Mouse (Mus musculus): ENCODE results near the gene Enpp3. TPM values are rescaled to one million over a fixed set of nuclear protein-coding genes. Genes with fewer than 3 reads are reported as not detected.

Gene Enpp3
- polyA plus RNA-seq (2014; fragmentation: Illumina TruSeq; extraction: RNeasy Lipid Tissue Mini Kit (QIAGEN cat#74804); ENCODE audit: low read depth, low replicate concordance), result 3.9 TPM

DNA sequence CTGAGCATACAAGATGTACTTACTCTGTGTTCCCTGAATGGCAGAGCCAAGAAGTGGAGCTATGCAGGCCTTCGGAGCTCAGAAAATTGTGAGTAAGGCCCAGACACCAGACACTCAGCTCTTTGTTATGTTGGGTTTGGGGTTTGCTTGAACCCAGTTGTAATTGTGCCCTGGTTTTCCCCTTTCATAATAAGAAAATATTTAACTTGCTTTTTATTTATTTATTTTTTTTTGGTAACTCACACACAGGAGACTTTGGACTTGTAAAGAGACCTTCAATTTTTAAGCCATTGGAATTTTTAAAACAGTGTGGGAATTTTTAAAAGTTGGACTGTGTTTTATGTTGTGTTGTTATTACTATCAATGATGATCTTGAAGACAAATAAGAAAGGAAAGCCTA, at the start of gene Enpp3:
Gene Enpp3, minus strand, starts transcription at position 148 of the 400 bp plus-strand sequence.

DNA sequence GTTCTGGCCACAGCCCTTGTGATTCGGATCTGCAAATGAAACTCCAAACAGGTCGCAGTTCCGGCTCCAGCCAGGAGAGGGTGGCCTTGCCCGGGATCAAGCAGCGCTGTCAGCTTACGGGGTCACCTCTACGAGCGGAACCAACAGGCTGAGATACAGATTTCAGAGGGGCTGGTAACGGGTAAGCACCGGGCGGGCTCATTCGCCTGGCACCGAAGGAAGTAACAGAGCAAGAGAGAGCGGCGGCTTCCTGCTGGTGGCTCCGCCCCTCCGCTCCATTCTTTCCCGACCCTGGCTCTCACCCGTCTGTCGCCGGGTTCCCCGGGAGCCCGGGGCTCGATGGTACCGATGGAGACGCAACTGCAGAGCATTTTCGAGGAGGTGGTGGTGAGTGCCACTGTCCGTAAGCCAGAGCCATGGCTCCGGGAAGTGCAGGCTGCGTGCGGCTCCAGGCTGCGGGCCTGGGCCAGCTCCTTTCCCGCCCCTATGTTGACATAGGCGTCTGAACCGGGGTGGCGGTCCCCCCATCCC, 27.2 kb upstream of the Enpp3 start, which contains the start of gene Med23:
Gene Med23, plus strand, starts transcription at position 227 of the 531 bp plus-strand sequence.

Other genes with a start within 250 kb of the Enpp3 start
- 55.6 TPM for gene Ccn2, start 247.4 kb downstream of the Enpp3 start, polyA plus RNA-seq (2014; fragmentation: Illumina TruSeq; extraction: RNeasy Lipid Tissue Mini Kit (QIAGEN cat#74804); ENCODE audit: low read depth, low replicate concordance)
- gene Enpp1, start 130.7 kb downstream of the Enpp3 start, polyA plus RNA-seq (2014; fragmentation: Illumina TruSeq; extraction: RNeasy Lipid Tissue Mini Kit (QIAGEN cat#74804); ENCODE audit: low read depth, low replicate concordance), result 110 TPM
- 11.1 TPM for gene Med23, start 27.2 kb upstream of the Enpp3 start, polyA plus RNA-seq (2014; fragmentation: Illumina TruSeq; extraction: RNeasy Lipid Tissue Mini Kit (QIAGEN cat#74804); ENCODE audit: low read depth, low replicate concordance)
- 0.69 TPM for gene Arg1, start 84.7 kb upstream of the Enpp3 start, polyA plus RNA-seq (2014; fragmentation: Illumina TruSeq; extraction: RNeasy Lipid Tissue Mini Kit (QIAGEN cat#74804); ENCODE audit: low read depth, low replicate concordance)